Mouse (Mus musculus) lung, postnatal 0 days (tissue): ENCODE measurements around the gene Atp5j. TPM values are rescaled to one million over a fixed set of nuclear protein-coding genes. Genes with fewer than 3 reads are reported as not detected.

ENCODE experiments used
- ATAC-seq: fragments of 200-750 bp; cut with Nextera tagmentation; 2 replicates; pipeline ENCODE4 v1.8.0; 2017; ENCODE audit warnings: moderate library complexity
- DNase-seq: peaks from one replicate; pipeline ENCODE4 v3.0.0-alpha.2; 2016; ENCODE audit warnings: low spot score
- H3K27ac ChIP-seq: fragments of 300-500 bp; sonication (generic); 2 replicates; pipeline ENCODE4 v1.5.1; 2014; ENCODE audit warnings: antibody characterized with exemption, mild to moderate bottlenecking, low read length, mixed read lengths
- H3K27me3 ChIP-seq: fragments of 300-500 bp; sonication (generic); replicated peaks from 2 replicates; pipeline ENCODE4 v1.6.1; 2014; ENCODE audit warnings: low read length, mixed read lengths; ENCODE audit not compliant: insufficient read depth
- H3K36me3 ChIP-seq: fragments of 300-500 bp; sonication (generic); 2 replicates; pipeline ENCODE4 v1.6.1; 2014; ENCODE audit warnings: low read length, mixed read lengths; ENCODE audit not compliant: insufficient read depth
- H3K4me1 ChIP-seq: fragments of 300-500 bp; sonication (generic); 2 replicates; pipeline ENCODE4 v1.6.1; 2014; ENCODE audit warnings: antibody characterized with exemption, low read depth, low read length, mixed read lengths; ENCODE audit not compliant: insufficient read depth
- H3K4me2 ChIP-seq: fragments of 300-500 bp; sonication (generic); replicated peaks from 2 replicates; pipeline ENCODE4 v1.6.1; 2014; ENCODE audit warnings: low read depth, mild to moderate bottlenecking, low read length, moderate library complexity, mixed read lengths
- H3K4me3 ChIP-seq: fragments of 300-500 bp; sonication (generic); 2 replicates; pipeline ENCODE4 v1.5.1; 2014; ENCODE audit warnings: low read depth, low read length
- H3K9ac ChIP-seq: fragments of 300-500 bp; sonication (generic); replicated peaks from 2 replicates; pipeline ENCODE4 v1.6.1; 2014; ENCODE audit warnings: low read depth, mild to moderate bottlenecking
- H3K9me3 ChIP-seq: fragments of 300-500 bp; sonication (generic); 2 replicates; pipeline ENCODE4 v1.6.1; 2016; ENCODE audit warnings: low read length, mixed read lengths
- CTCF ChIP-seq: IDR thresholded peaks from 2 replicates; pipeline ENCODE4 v1.5.1; 2016; ENCODE audit warnings: antibody characterized with exemption, mild to moderate bottlenecking
- EP300 ChIP-seq: IDR thresholded peaks from 2 replicates; pipeline ENCODE4 v1.6.1; 2016; ENCODE audit warnings: antibody characterized with exemption, mild to moderate bottlenecking, control low read depth
- WGBS: fragments of 180-500 bp; shearing (Covaris S2); extraction: QIAGEN DNeasy Blood & Tissue Kit; methylation state at CpG from one replicate; pipeline ENCODE4 v1.1.7; 2014; 5-methylcytosine and 5-hydroxymethylcytosine counted together
- polyA plus RNA-seq: library from polyadenylated mRNA; unstranded; fragments of >200 nt; fragmentation: Nextera tagmentation; extraction: Ambion mirVana; gene quantifications from 2 replicates; pipeline ENCODE4 v1.2.1, GENCODE M21; 2015

Gene Atp5j
- polyA plus RNA-seq, 1 experiment from 2014 or later, result 711 TPM

DNA sequence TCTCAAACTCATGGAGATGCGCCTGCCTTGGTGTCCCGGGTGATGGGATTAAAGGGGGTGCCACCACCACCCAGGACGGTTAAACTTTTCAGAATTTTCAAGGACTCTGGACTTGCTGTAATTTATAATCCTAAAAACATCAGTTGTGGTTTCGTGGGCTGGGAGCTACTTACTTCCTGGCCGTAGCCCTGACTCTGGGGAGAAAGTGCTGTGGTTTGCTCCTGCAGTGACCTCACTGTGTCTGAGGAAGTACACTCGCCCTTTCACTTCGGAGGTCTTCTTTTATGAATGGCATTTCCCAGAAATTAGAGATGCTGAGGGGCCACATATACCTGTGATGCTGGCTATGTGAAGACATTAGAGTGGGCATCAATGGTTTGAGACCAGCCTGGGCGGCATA, 20.9 kb downstream of the Atp5j start:
- Histone ChIP-seq H3K27ac (no peak overlapping the region), H3K27me3 (no peaks in the 10 kb centered on the region), H3K4me2 (no peak overlapping the region), H3K4me1 (no peaks in the 10 kb centered on the region), H3K4me3 (no peak overlapping the region), H3K9me3 (no peaks in the 10 kb centered on the region), H3K9ac (no peak overlapping the region), H3K36me3 (no peaks in the 10 kb centered on the region)
- WGBS, result 69% methylated on average over 8 of the region's 8 CpGs
- DNase-seq (no peak), ATAC-seq (no peak)
- TF ChIP-seq CTCF (no peak), EP300 (no peak)

DNA sequence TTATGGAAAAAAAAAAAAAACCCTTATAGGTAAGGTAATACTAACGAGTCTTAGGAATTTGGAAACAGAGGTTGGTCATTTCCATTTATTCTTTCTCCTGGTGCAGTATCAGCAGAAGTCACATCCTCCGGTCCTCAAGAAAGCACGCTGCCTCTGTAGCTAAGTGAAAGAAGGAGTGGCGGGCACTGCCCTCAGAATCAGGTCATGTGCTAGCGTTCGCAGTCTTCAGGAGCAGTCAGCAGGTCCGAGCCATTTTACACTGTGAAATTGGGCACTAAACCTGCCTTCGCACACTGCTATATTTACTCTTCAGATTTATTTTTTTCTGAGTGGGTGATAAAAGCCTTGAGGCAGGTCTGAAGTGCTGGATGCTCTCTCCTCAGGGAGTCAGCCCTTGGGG, 21.6 kb downstream of the Atp5j start:
- Histone ChIP-seq H3K27ac (no peak overlapping the region), H3K4me2 (no peak overlapping the region), H3K9ac (no peak overlapping the region), H3K36me3 (no peaks in the 10 kb centered on the region), H3K27me3 (no peaks in the 10 kb centered on the region), H3K4me1 (no peaks in the 10 kb centered on the region), H3K4me3 (no peak overlapping the region), H3K9me3 (no peaks in the 10 kb centered on the region)
- 68% methylated on average over 8 of the region's 8 CpGs for WGBS
- DNase-seq, result no peak
- TF ChIP-seq EP300 (no peak), CTCF (no peak)
- ATAC-seq, result no peak

GRCm38 (mm10) chr16:84810254-84810653, 25.2 kb downstream of the Atp5j start:
- Histone ChIP-seq H3K4me2 (no peak overlapping the region), H3K9ac (no peak overlapping the region), H3K27ac (no peak overlapping the region), H3K9me3 (no peaks in the 10 kb centered on the region), H3K4me3 (no peak overlapping the region), H3K27me3 (no peaks in the 10 kb centered on the region), H3K4me1 (no peaks in the 10 kb centered on the region), H3K36me3 (no peaks in the 10 kb centered on the region)
- DNase-seq (peak; percentile 11), ATAC-seq (peak; percentile 49; the same call in 1 of the 2 replicates)
- WGBS, result 68% methylated on average over 1 of the region's 1 CpGs
- TF ChIP-seq CTCF, result no peak
- TF ChIP-seq EP300, result peak; percentile 65

GRCm38 (mm10) chr16:84807874-84808273, 27.6 kb downstream of the Atp5j start:
- WGBS, result 87% methylated on average over 7 of the region's 7 CpGs

GRCm38 (mm10) chr16:84806175-84806574, 29.2 kb downstream of the Atp5j start:
- no peaks in the 10 kb centered on the region for H3K36me3 ChIP-seq
- 83% methylated on average over 3 of the region's 3 CpGs for WGBS
- no peak overlapping the region for H3K4me3 ChIP-seq
- ATAC-seq (no peak), DNase-seq (no peak)
- no peaks in the 10 kb centered on the region for H3K27me3 ChIP-seq
- no peaks in the 10 kb centered on the region for H3K9me3 ChIP-seq
- TF ChIP-seq EP300 (no peak), CTCF (no peak)
- H3K27ac ChIP-seq, result no peak overlapping the region
- H3K4me2 ChIP-seq, result no peak overlapping the region
- no peak overlapping the region for H3K9ac ChIP-seq
- no peaks in the 10 kb centered on the region for H3K4me1 ChIP-seq

More at GRCm38 (mm10) chr16:84807874-84808273, 27.6 kb downstream of the Atp5j start:
- no peak for DNase-seq
- Histone ChIP-seq H3K4me1 (no peaks in the 10 kb centered on the region), H3K36me3 (no peaks in the 10 kb centered on the region), H3K27ac (no peak overlapping the region), H3K9ac (no peak overlapping the region), H3K4me2 (no peak overlapping the region), H3K4me3 (no peak overlapping the region), H3K9me3 (no peaks in the 10 kb centered on the region), H3K27me3 (no peaks in the 10 kb centered on the region)
- ATAC-seq, result no peak
- no peak for TF ChIP-seq EP300
- TF ChIP-seq CTCF, result no peak

- Histone ChIP-seq H3K9me3 (no peaks in the 10 kb centered on the region), H3K27me3 (no peaks in the 10 kb centered on the region), H3K4me3 (no peak overlapping the region), H3K36me3 (no peaks in the 10 kb centered on the region), H3K27ac (no peak overlapping the region), H3K4me2 (no peak overlapping the region), H3K4me1 (no peaks in the 10 kb centered on the region), H3K9ac (no peak overlapping the region)
- TF ChIP-seq CTCF, result no peak
- TF ChIP-seq EP300, result peak; percentile 85
- WGBS, result 56% methylated on average over 5 of the region's 5 CpGs
- ATAC-seq (peak; percentile 41), DNase-seq (peak; percentile 43)
Measured at GRCm38 (mm10) chr16:84804866-84805265, 30.6 kb downstream of the Atp5j start.

- Histone ChIP-seq H3K27me3 (no peaks in the 10 kb centered on the region), H3K4me3 (no peak overlapping the region), H3K9ac (no peak overlapping the region), H3K36me3 (no peaks in the 10 kb centered on the region), H3K4me1 (no peaks in the 10 kb centered on the region), H3K9me3 (no peaks in the 10 kb centered on the region), H3K27ac (peak overlapping the region; percentile 10; the same call in 1 of the 2 replicates), H3K4me2 (no peak overlapping the region)
- ATAC-seq (peak; percentile 44), DNase-seq (peak; percentile 65)
- TF ChIP-seq CTCF (no peak), EP300 (no peak; the same call in 1 of the 2 replicates)
- 25% methylated on average over 6 of the region's 6 CpGs for WGBS
Measured at GRCm38 (mm10) chr16:84802217-84802616, 33.2 kb downstream of the Atp5j start.
